Mouse (Mus musculus) embryonic fibroblast, embryonic 13.5 days (primary cell): ENCODE measurements around the gene Grtp1. TPM values are rescaled to one million over a fixed set of nuclear protein-coding genes. Genes with fewer than 3 reads are reported as not detected.

Experiments used
- H3K27ac ChIP-seq: 2 replicates; pipeline ENCODE4 v1.5.1; 2012; ENCODE audit warnings: low read length, control low read depth, inconsistent platforms; ENCODE audit not compliant: insufficient read depth
- H3K4me1 ChIP-seq: 2 replicates; pipeline ENCODE4 v1.6.1; 2011; ENCODE audit warnings: low read length; ENCODE audit not compliant: control insufficient read depth, insufficient read depth
- H3K4me3 ChIP-seq: 2 replicates; pipeline ENCODE4 v1.5.1; 2011; ENCODE audit warnings: mild to moderate bottlenecking, control low read depth, low read length; ENCODE audit not compliant: insufficient read depth
- CTCF ChIP-seq: IDR thresholded peaks from 2 replicates; pipeline ENCODE4 v1.5.1; 2011; ENCODE audit warnings: mild to moderate bottlenecking, control low read depth, low read length, moderate library complexity, borderline replicate concordance; ENCODE audit not compliant: insufficient read depth
- POLR2A ChIP-seq: IDR thresholded peaks from 2 replicates; pipeline ENCODE4 v1.6.1; 2011; ENCODE audit warnings: low read depth, mild to moderate bottlenecking, control low read depth, low read length, moderate library complexity
- polyA plus RNA-seq: library from polyadenylated mRNA; stranded (reverse); fragments of >200 nt; gene quantifications from 2 replicates; pipeline ENCODE4 v1.2.4, GENCODE M21; 2011; ENCODE audit warnings: low read depth; ENCODE audit not compliant: missing spikeins, insufficient read length

Gene Grtp1
- polyA plus RNA-seq, 1 experiment, result 2.1 TPM

DNA sequence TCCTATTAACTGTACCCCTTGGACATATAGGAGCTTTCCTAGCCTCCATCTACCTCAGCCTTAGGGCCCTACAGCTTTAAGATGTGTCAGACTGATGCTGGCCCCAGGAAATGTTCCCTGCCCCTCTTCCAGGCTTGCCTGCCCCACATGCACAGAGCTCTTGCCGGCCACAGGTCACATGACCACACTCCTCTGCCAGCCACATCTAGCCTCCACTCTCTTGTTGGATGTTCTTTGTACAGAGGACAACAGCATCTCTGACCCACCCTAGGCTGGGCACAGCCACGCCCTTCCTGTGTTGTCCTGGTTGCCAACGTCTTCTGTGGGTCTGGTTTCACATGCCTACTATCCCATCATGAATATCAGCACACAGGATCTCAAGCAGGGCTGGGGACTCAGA, 26.8 kb upstream of the Grtp1 start:
- no peak overlapping the region for H3K4me3 ChIP-seq
- H3K4me1 ChIP-seq, result no peaks in the 10 kb centered on the region
- H3K27ac ChIP-seq, result no peak overlapping the region
- TF ChIP-seq CTCF, result no peak
- no peak for TF ChIP-seq POLR2A

DNA sequence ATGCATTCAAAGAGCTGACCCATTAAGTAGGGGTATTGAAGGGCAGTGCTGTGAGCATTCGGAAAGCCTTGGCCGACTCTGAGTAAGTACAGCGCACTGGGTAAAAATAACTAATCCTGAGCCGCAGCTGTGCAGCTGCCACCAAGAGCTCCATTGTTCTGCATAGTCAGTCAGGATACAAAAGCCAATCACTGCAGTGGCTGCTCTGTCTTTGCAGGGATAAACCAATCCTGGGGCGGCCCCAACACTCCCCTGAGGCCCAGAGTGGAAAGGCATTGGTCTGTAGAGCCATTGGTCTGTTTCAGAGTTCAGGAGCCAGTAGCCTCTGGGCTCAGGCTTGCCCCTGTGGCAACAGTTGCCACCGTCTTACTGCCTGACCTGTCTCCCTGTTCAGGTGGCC, 25.9 kb upstream of the Grtp1 start:
- no peak for TF ChIP-seq CTCF
- TF ChIP-seq POLR2A, result no peak
- Histone ChIP-seq H3K4me3 (no peak overlapping the region), H3K4me1 (no peaks in the 10 kb centered on the region), H3K27ac (no peak overlapping the region)

DNA sequence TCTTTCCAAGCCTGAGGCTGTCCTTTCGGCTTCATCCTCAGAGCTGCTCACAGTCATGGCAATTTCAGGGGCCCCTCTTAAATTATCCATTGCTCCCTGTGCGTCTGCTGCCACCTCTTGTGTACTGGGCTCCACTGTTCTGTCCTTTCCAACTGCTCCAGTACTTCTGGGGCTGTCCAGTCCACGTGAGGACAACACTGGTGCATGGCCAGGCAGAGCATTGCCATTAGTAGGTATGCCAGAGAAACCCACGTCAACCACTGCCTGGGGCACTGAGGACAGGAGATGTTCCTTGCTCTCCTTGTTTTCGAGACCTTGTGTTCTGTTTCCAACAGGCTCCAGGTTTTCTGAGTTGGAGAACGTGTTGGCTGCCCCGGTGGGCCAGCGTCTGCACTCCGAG, 24.0 kb upstream of the Grtp1 start:
- Histone ChIP-seq H3K4me1 (no peaks in the 10 kb centered on the region), H3K27ac (no peak overlapping the region), H3K4me3 (no peak overlapping the region)
- TF ChIP-seq POLR2A (no peak), CTCF (no peak)

DNA sequence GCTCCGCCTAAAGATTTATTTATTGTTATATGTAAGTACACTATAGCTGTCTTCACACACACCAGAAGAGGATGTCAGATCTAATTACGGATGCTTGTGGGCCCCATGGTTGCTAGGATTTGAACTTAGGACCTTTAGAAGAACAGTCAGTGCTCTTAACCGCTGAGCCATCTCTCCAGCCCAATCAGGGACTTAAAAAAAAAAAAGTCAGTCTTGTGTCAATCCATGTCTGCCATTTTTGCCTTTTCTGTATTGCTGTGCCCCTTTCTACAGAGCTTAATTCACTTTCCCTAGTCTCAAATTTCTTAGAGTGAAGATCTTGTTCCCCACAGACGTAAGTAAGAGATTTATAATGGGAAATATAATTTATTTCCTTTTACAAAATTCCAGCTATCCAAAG, 18.0 kb upstream of the Grtp1 start:
- no peaks in the 10 kb centered on the region for H3K4me1 ChIP-seq
- TF ChIP-seq POLR2A (no peak), CTCF (no peak)

DNA sequence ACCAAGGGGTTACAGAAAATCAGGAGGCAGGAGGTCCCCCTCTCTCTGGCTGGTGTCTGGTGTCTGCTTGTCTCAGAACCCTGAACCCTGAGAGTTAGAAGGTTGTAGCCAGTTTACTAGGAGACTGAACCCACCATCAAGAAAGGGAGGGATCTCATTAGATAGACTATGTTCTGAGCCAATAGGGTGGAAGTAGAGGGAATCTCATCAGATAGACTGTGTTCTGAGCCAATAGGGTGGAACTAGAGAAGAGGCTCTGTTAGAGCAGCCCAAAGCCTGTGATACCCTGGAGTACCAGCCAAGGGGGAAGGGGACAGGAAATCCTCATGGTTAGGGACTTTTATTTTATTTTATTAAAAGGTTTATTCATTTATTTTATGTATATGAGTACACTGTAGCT, 17.6 kb upstream of the Grtp1 start:
- no peak overlapping the region for H3K27ac ChIP-seq
- no peak overlapping the region for H3K4me3 ChIP-seq
- TF ChIP-seq POLR2A, result no peak
- TF ChIP-seq CTCF, result no peak
- no peaks in the 10 kb centered on the region for H3K4me1 ChIP-seq

More for the DNA sequence above, 18.0 kb upstream of the Grtp1 start:
- Histone ChIP-seq H3K4me3 (no peak overlapping the region), H3K27ac (no peak overlapping the region)

DNA sequence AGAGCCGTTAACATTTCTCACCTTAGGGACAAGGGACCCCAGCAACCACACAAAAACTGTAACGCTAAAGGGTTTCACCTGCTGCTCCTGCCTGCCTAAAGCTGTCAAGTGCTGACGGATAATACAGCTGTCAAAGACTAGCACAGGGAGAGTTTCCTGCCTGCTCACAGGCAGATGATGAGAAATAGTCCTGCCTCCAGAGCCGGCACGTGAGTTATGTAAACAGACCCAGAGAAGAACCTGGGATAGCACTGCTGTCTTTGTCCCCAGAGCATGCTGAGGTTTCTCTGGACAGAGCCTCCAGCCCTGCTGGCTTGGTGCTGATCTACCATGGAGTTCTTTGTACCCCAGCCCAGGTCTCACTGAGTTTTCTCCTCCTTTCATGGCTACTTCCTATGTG, 16.7 kb upstream of the Grtp1 start:
- no peak overlapping the region for H3K4me3 ChIP-seq
- TF ChIP-seq POLR2A, result no peak
- no peak overlapping the region for H3K27ac ChIP-seq
- no peaks in the 10 kb centered on the region; the same call in 1 of the 2 replicates for H3K4me1 ChIP-seq

DNA sequence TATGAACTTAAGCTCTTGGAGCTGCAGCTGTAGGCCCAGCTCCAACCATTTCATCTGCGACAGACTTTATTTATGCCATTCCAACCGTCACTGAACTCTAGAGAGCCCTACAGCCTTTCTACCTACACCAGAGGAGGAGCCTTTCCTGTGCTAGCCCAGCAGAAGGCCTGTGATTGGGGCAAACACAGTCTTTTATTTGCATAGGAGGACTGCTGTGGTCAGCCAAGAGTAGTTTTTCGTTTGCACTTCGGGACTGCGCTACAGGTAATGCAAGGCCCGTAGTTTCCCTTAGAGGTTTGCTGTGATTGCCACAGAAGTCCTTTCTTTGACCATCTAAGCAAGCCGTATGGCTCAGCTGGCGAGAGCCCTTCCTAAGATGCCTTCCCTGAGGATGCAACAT, 16.0 kb upstream of the Grtp1 start:
- TF ChIP-seq CTCF, result no peak
- TF ChIP-seq POLR2A, result no peak
- Histone ChIP-seq H3K27ac (no peak overlapping the region), H3K4me1 (no peaks in the 10 kb centered on the region; the same call in 1 of the 2 replicates), H3K4me3 (no peak overlapping the region)

DNA sequence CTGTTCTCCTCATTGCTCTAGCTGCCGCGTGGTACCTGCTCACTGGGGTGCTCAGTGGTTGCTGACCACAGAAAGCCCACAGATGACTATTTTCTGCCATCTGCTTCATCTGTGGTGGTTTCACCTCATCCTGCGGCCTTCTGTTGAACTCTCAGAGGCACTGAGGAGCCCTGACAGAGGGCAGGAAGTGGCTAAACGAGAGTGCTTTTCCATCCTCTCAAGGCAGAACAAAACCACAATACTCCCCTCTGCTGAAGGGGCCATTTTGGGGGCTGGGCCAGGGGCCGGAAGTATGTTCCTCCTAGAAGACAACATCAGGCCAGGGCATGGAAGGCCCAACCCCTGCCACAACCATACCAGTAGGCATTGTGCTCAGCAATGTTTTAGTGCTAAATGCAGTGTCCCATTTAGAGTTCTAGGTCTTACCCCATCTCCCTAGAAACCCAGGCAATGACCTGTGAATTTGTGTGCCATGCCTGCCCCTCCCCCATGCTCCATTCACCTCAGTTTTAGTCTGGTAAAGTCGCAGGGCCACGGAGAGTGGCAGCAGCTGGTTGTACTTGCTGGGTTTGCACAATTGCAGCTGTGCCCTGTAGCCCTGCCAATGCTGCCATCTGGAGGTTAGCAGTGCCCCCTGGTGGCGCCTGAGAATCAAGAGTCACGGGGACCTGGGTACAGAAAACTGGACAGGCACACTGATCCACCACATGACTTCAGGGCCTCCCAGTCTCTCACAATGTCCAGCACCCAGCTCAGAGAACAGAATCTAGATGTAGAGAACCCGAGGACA, 13.3 kb upstream of the Grtp1 start:
- Histone ChIP-seq H3K4me3 (no peak overlapping the region), H3K27ac (no peak overlapping the region), H3K4me1 (no peaks in the 10 kb centered on the region; the same call in 1 of the 2 replicates)
- TF ChIP-seq POLR2A (no peak), CTCF (peak; percentile 79)

DNA sequence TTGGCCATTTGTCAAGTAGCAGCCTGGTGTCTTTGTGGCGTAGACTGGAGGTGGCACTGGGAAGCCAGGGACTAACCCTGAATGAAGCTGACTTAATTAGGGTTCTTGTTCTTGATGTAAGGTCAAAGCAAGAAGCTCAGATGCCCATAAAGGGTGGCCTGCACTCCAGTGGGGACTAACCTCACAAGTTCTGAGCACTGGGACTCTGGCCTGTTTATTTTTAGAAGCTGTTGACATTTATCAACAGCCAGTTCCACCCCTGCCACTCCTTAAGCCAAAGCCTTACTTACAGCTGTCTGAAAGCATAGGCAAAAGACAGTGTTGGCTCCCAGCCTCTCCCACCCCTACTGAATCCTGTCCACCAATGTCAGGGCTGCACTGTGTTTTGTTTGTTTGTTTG, 9.3 kb upstream of the Grtp1 start:
- Histone ChIP-seq H3K27ac (no peak overlapping the region), H3K4me3 (no peak overlapping the region)

DNA sequence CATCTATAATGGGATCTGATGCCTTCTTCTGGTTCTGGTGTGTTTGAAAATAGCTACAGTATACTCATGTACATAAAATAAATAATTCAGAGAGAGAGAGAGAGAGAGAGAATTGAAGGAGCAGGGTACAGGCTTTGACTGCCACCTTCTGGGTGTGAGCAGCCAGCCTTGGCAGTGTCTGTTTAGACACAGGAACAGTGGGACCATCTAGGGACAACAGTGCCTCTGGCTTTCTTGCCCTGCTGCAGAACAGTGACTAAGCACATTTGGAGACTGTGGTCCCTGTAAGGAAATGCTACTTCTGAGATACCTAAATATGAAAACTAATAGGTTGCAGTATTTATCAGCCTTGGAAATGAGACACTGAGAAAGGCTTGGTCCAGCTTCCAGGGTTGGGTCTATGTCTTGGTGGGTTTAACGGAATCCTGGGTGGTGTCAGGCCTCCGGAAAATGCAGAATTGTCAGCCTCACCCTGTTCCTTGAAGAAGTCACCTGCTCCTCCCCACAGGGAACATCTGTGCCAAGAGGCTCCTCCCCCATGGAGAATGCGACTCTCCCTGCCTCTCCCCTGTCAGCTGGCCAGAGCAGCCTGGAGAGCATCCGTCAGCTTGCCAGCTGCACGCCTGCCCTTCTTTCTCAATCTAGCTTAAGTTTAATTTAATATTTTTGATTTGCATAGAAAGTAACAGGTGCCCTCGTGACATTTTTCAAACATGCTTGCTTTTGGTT, 8.4 kb upstream of the Grtp1 start:
- Histone ChIP-seq H3K4me1 (no peaks in the 10 kb centered on the region; the same call in 1 of the 2 replicates), H3K27ac (no peak overlapping the region), H3K4me3 (no peak overlapping the region)
- TF ChIP-seq CTCF (peak; percentile 28; the same call in 1 of the 2 replicates), POLR2A (no peak)

More for the DNA sequence above, 9.3 kb upstream of the Grtp1 start:
- no peaks in the 10 kb centered on the region; the same call in 1 of the 2 replicates for H3K4me1 ChIP-seq
- no peak for TF ChIP-seq POLR2A
- no peak for TF ChIP-seq CTCF
